Mouse (Mus musculus) myocyte (in vitro differentiated cells): ENCODE measurements around the gene Slc34a2. TPM values are rescaled to one million over a fixed set of nuclear protein-coding genes. Genes with fewer than 3 reads are reported as not detected.

Experiments
- polyA plus RNA-seq: library from polyadenylated mRNA; unstranded; fragments of >200 nt; fragmentation: generic; extraction: Trizol; gene quantifications from one replicate; pipeline ENCODE4 v1.2.1, GENCODE M21; 2012; ENCODE audit warnings: missing spikeins

The Slc34a2 gene
- polyA plus RNA-seq, 1 experiment, result not detected

Other genes with a start within 250 kb of the Slc34a2 start
- gene Anapc4, start 204.1 kb upstream of the Slc34a2 start, polyA plus RNA-seq, result 32.2 TPM
- 0.02 TPM for gene Sel1l3, start 175.8 kb downstream of the Slc34a2 start, polyA plus RNA-seq
- gene Smim20, start 229.0 kb downstream of the Slc34a2 start, polyA plus RNA-seq, result 78.0 TPM